Mouse (Mus musculus) testis, adult 2 months (tissue): ENCODE results near the gene Pom121. TPM values are rescaled to one million over a fixed set of nuclear protein-coding genes. Genes with fewer than 3 reads are reported as not detected.
A peak's percentile ranks its signal among the peaks of the same experiment; 100 is the strongest.

Source experiments
- H3K27ac ChIP-seq: fragments of 200-500 bp; 2 replicates; pipeline ENCODE4 v1.5.1; 2012; ENCODE audit warnings: low read depth, low read length; ENCODE audit not compliant: control insufficient read depth, insufficient read depth
- H3K27me3 ChIP-seq: fragments of 200-500 bp; 2 replicates; pipeline ENCODE4 v1.6.1; 2012; ENCODE audit warnings: mild to moderate bottlenecking, low read length, moderate library complexity; ENCODE audit not compliant: control insufficient read depth, insufficient read depth
- H3K36me3 ChIP-seq: fragments of 200-500 bp; 2 replicates; pipeline ENCODE4 v1.6.1; 2012; ENCODE audit warnings: mild to moderate bottlenecking, low read length; ENCODE audit not compliant: control insufficient read depth, insufficient read depth
- H3K4me1 ChIP-seq: fragments of 200-500 bp; 2 replicates; pipeline ENCODE4 v1.6.1; 2012; ENCODE audit warnings: low read length; ENCODE audit not compliant: control insufficient read depth, insufficient read depth
- H3K4me3 ChIP-seq: fragments of 200-500 bp; 2 replicates; pipeline ENCODE4 v1.5.1; 2012; ENCODE audit warnings: low read depth, mild to moderate bottlenecking, low read length, moderate library complexity, mixed read lengths; ENCODE audit not compliant: control insufficient read depth
- CTCF ChIP-seq: fragments of 200-500 bp; IDR thresholded peaks from 2 replicates; pipeline ENCODE4 v1.5.1; 2012; ENCODE audit warnings: low read depth, mild to moderate bottlenecking, inconsistent platforms, low read length, moderate library complexity; ENCODE audit not compliant: control insufficient read depth, insufficient read depth, insufficient replicate concordance
- POLR2A ChIP-seq: fragments of 200-500 bp; IDR thresholded peaks from 2 replicates; pipeline ENCODE4 v1.6.1; 2012; ENCODE audit warnings: low read depth, mild to moderate bottlenecking, inconsistent platforms, low read length, moderate library complexity; ENCODE audit not compliant: control insufficient read depth
- polyA plus RNA-seq: library from polyadenylated mRNA; depleted of rRNA; stranded (reverse); fragments of >200 nt; gene quantifications from 2 replicates; pipeline ENCODE4 v1.2.3, GENCODE M21; 2012

The Pom121 gene
- polyA plus RNA-seq, 1 experiment = 107 TPM

GRCm38 (mm10) chr5:135368312-135368711, 26.0 kb downstream of the Pom121 start:
- TF ChIP-seq CTCF (no peak), POLR2A (no peak)
- Histone ChIP-seq H3K4me3 (no peak overlapping the region), H3K36me3 (no peaks in the 10 kb centered on the region), H3K4me1 (peaks cover 6% of the 10 kb centered on the region), H3K27me3 (no peaks in the 10 kb centered on the region), H3K27ac (no peak overlapping the region)

GRCm38 (mm10) chr5:135367841-135368240, 26.5 kb downstream of the Pom121 start:
- no peak overlapping the region for H3K27ac ChIP-seq
- H3K4me3 ChIP-seq = no peak overlapping the region
- TF ChIP-seq CTCF (no peak), POLR2A (no peak)
- no peaks in the 10 kb centered on the region for H3K36me3 ChIP-seq
- no peaks in the 10 kb centered on the region for H3K27me3 ChIP-seq
- peaks cover 6% of the 10 kb centered on the region for H3K4me1 ChIP-seq

- Histone ChIP-seq H3K27ac (no peak overlapping the region), H3K4me1 (peaks cover 11% of the 10 kb centered on the region), H3K36me3 (no peaks in the 10 kb centered on the region), H3K27me3 (no peaks in the 10 kb centered on the region), H3K4me3 (no peak overlapping the region)
- TF ChIP-seq CTCF (peak; percentile 61), POLR2A (no peak)
Observed at GRCm38 (mm10) chr5:135363540-135363939, 30.8 kb downstream of the Pom121 start.

GRCm38 (mm10) chr5:135362572-135362971, 31.8 kb downstream of the Pom121 start:
- peaks cover 10% of the 10 kb centered on the region for H3K4me1 ChIP-seq
- H3K36me3 ChIP-seq = no peaks in the 10 kb centered on the region
- TF ChIP-seq CTCF (no peak), POLR2A (no peak)
- H3K27ac ChIP-seq = no peak overlapping the region
- no peak overlapping the region for H3K4me3 ChIP-seq
- H3K27me3 ChIP-seq = no peaks in the 10 kb centered on the region

- Histone ChIP-seq H3K27ac (no peak overlapping the region), H3K27me3 (no peaks in the 10 kb centered on the region), H3K4me3 (no peak overlapping the region), H3K36me3 (no peaks in the 10 kb centered on the region), H3K4me1 (peaks cover 10% of the 10 kb centered on the region)
- no peak for TF ChIP-seq POLR2A
- TF ChIP-seq CTCF = no peak
Observed at GRCm38 (mm10) chr5:135359772-135360171, 34.6 kb downstream of the Pom121 start.

GRCm38 (mm10) chr5:135357556-135357955, 36.8 kb downstream of the Pom121 start:
- Histone ChIP-seq H3K27me3 (no peaks in the 10 kb centered on the region), H3K4me3 (no peak overlapping the region), H3K27ac (no peak overlapping the region), H3K4me1 (peaks cover 19% of the 10 kb centered on the region), H3K36me3 (no peaks in the 10 kb centered on the region)
- TF ChIP-seq CTCF (no peak), POLR2A (no peak)

GRCm38 (mm10) chr5:135356090-135356489, 38.3 kb downstream of the Pom121 start:
- Histone ChIP-seq H3K4me1 (peaks cover 19% of the 10 kb centered on the region), H3K36me3 (no peaks in the 10 kb centered on the region), H3K27me3 (no peaks in the 10 kb centered on the region), H3K27ac (no peak overlapping the region), H3K4me3 (no peak overlapping the region)
- TF ChIP-seq POLR2A (no peak), CTCF (no peak)

GRCm38 (mm10) chr5:135353564-135353963, 40.8 kb downstream of the Pom121 start:
- Histone ChIP-seq H3K4me3 (peak overlapping the region; percentile 68), H3K27ac (peak overlapping the region; percentile 69), H3K4me1 (peaks cover 19% of the 10 kb centered on the region), H3K27me3 (no peaks in the 10 kb centered on the region), H3K36me3 (no peaks in the 10 kb centered on the region)
- no peak for TF ChIP-seq POLR2A
- peak; percentile 90 for TF ChIP-seq CTCF
